Mouse (Mus musculus): ENCODE results near the gene Olfr943. TPM values are rescaled to one million over a fixed set of nuclear protein-coding genes. Genes with fewer than 3 reads are reported as not detected.

Olfr943 gene
- not detected in 2 replicates for polyA plus RNA-seq (2014; fragmentation: Nextera tagmentation; extraction: Ambion mirVana)

- WGBS = 88% methylated on average over 5 of the region's 5 CpGs
- no peak for ATAC-seq (ENCODE audit: low FRiP score)
- Histone ChIP-seq H3K27ac (ENCODE audit: low read depth, low read length) (no peak within 1 kb of the TSS), H3K36me3 (ENCODE audit: control insufficient read depth, insufficient read depth, low read length) (no peaks in the 10 kb centered on the region), H3K27me3 (ENCODE audit: control insufficient read depth, insufficient read depth, low read length) (no peaks in the 10 kb centered on the region), H3K9ac (ENCODE audit: low read length) (no peak within 1 kb of the TSS), H3K9me3 (ENCODE audit: control insufficient read depth, low read length) (no peaks in the 10 kb centered on the region), H3K4me1 (ENCODE audit: control insufficient read depth, insufficient read depth, low read length) (no peaks in the 10 kb centered on the region), H3K4me2 (no peak within 1 kb of the TSS), H3K4me3 (ENCODE audit: low read depth, low read length) (no peak within 1 kb of the TSS)
- no peak for DNase-seq (ENCODE audit: low spot score, missing footprints)
These were observed at the start of gene Olfr943 for GRCm38 (mm10) chr9:39166004-39166403. TSS of gene Olfr943 (plus strand) at chr9:39166304.

GRCm38 (mm10) chr9:39127326-39127725, 38.8 kb upstream of the Olfr943 start:
- H3K27ac ChIP-seq (ENCODE audit: low read depth, low read length) = no peak overlapping the region
- 97% methylated on average over 1 of the region's 1 CpGs for WGBS
- H3K9ac ChIP-seq (ENCODE audit: low read length) = no peak overlapping the region
- DNase-seq (ENCODE audit: low spot score, missing footprints) (no peak), ATAC-seq (ENCODE audit: low FRiP score) (no peak)
- no peak overlapping the region for H3K4me2 ChIP-seq
- no peak overlapping the region for H3K4me3 ChIP-seq (ENCODE audit: low read depth, low read length)
- H3K27me3 ChIP-seq (ENCODE audit: control insufficient read depth, insufficient read depth, low read length) = no peaks in the 10 kb centered on the region
- H3K9me3 ChIP-seq (ENCODE audit: control insufficient read depth, low read length) = no peaks in the 10 kb centered on the region
- no peaks in the 10 kb centered on the region for H3K36me3 ChIP-seq (ENCODE audit: control insufficient read depth, insufficient read depth, low read length)
- no peaks in the 10 kb centered on the region for H3K4me1 ChIP-seq (ENCODE audit: control insufficient read depth, insufficient read depth, low read length)

GRCm38 (mm10) chr9:39127831-39128230, 38.3 kb upstream of the Olfr943 start, which contains the start of gene Olfr27:
TSS of gene Olfr27 (plus strand) at chr9:39128131.
- Histone ChIP-seq H3K27me3 (ENCODE audit: control insufficient read depth, insufficient read depth, low read length) (no peaks in the 10 kb centered on the region), H3K4me3 (ENCODE audit: low read depth, low read length) (no peak within 1 kb of the TSS), H3K9me3 (ENCODE audit: control insufficient read depth, low read length) (no peaks in the 10 kb centered on the region), H3K9ac (ENCODE audit: low read length) (no peak within 1 kb of the TSS), H3K4me2 (no peak within 1 kb of the TSS), H3K27ac (ENCODE audit: low read depth, low read length) (no peak within 1 kb of the TSS), H3K36me3 (ENCODE audit: control insufficient read depth, insufficient read depth, low read length) (no peaks in the 10 kb centered on the region), H3K4me1 (ENCODE audit: control insufficient read depth, insufficient read depth, low read length) (no peaks in the 10 kb centered on the region)
- no peak for DNase-seq (ENCODE audit: low spot score, missing footprints)
- ATAC-seq (ENCODE audit: low FRiP score) = no peak

- no peak overlapping the region for H3K4me2 ChIP-seq
- ATAC-seq (ENCODE audit: low FRiP score) (no peak), DNase-seq (ENCODE audit: low spot score, missing footprints) (no peak)
- 61% methylated on average over 1 of the region's 1 CpGs for WGBS
- no peaks in the 10 kb centered on the region for H3K4me1 ChIP-seq (ENCODE audit: control insufficient read depth, insufficient read depth, low read length)
- H3K9me3 ChIP-seq (ENCODE audit: control insufficient read depth, low read length) = no peaks in the 10 kb centered on the region
- H3K27me3 ChIP-seq (ENCODE audit: control insufficient read depth, insufficient read depth, low read length) = no peaks in the 10 kb centered on the region
- no peak overlapping the region for H3K27ac ChIP-seq (ENCODE audit: low read depth, low read length)
- H3K9ac ChIP-seq (ENCODE audit: low read length) = no peak overlapping the region
- H3K4me3 ChIP-seq (ENCODE audit: low read depth, low read length) = no peak overlapping the region
- no peaks in the 10 kb centered on the region for H3K36me3 ChIP-seq (ENCODE audit: control insufficient read depth, insufficient read depth, low read length)
These were observed 13.7 kb upstream of the Olfr943 start for GRCm38 (mm10) chr9:39152401-39152800.

- H3K36me3 ChIP-seq (ENCODE audit: control insufficient read depth, insufficient read depth, low read length) = no peaks in the 10 kb centered on the region
- no peaks in the 10 kb centered on the region for H3K4me1 ChIP-seq (ENCODE audit: control insufficient read depth, insufficient read depth, low read length)
- no peak within 1 kb of the TSS for H3K27ac ChIP-seq (ENCODE audit: low read depth, low read length)
- no peak for DNase-seq (ENCODE audit: low spot score, missing footprints)
- ATAC-seq (ENCODE audit: low FRiP score) = no peak
- no peak within 1 kb of the TSS for H3K4me3 ChIP-seq (ENCODE audit: low read depth, low read length)
- no peaks in the 10 kb centered on the region for H3K27me3 ChIP-seq (ENCODE audit: control insufficient read depth, insufficient read depth, low read length)
- no peak within 1 kb of the TSS for H3K9ac ChIP-seq (ENCODE audit: low read length)
- H3K9me3 ChIP-seq (ENCODE audit: control insufficient read depth, low read length) = no peaks in the 10 kb centered on the region
- no peak within 1 kb of the TSS for H3K4me2 ChIP-seq
These were observed 35.5 kb downstream of the Olfr943 start, which contains the start of gene Olfr944 for GRCm38 (mm10) chr9:39201620-39202019. TSS of gene Olfr944 (plus strand) at chr9:39201920.

Other genes starting within 250 kb of the Olfr943 start
- gene Olfr930, start 236.5 kb upstream of the Olfr943 start, polyA plus RNA-seq (2014; fragmentation: Nextera tagmentation; extraction: Ambion mirVana) = not detected in 2 replicates
- gene Olfr933, start 194.0 kb upstream of the Olfr943 start, polyA plus RNA-seq (2014; fragmentation: Nextera tagmentation; extraction: Ambion mirVana) = not detected in 2 replicates
- gene Olfr934, start 178.0 kb upstream of the Olfr943 start, polyA plus RNA-seq (2014; fragmentation: Nextera tagmentation; extraction: Ambion mirVana) = not detected in 2 replicates
- gene Olfr935, start 166.6 kb upstream of the Olfr943 start, polyA plus RNA-seq (2014; fragmentation: Nextera tagmentation; extraction: Ambion mirVana) = not detected in 2 replicates
- gene Olfr146, start 142.9 kb upstream of the Olfr943 start, polyA plus RNA-seq (2014; fragmentation: Nextera tagmentation; extraction: Ambion mirVana) = not detected in 2 replicates
- not detected in 2 replicates for gene Olfr937, start 101.4 kb upstream of the Olfr943 start, polyA plus RNA-seq (2014; fragmentation: Nextera tagmentation; extraction: Ambion mirVana)
- gene Olfr938, start 87.4 kb upstream of the Olfr943 start, polyA plus RNA-seq (2014; fragmentation: Nextera tagmentation; extraction: Ambion mirVana) = not detected in 2 replicates
- gene Olfr27, start 38.2 kb upstream of the Olfr943 start, polyA plus RNA-seq (2014; fragmentation: Nextera tagmentation; extraction: Ambion mirVana) = not detected in 2 replicates
- gene Olfr944, start 35.6 kb downstream of the Olfr943 start, polyA plus RNA-seq (2014; fragmentation: Nextera tagmentation; extraction: Ambion mirVana) = not detected in 2 replicates
- gene Olfr1537, start 83.7 kb downstream of the Olfr943 start, polyA plus RNA-seq (2014; fragmentation: Nextera tagmentation; extraction: Ambion mirVana) = not detected in 2 replicates
- not detected in 2 replicates for gene Olfr945, start 110.5 kb downstream of the Olfr943 start, polyA plus RNA-seq (2014; fragmentation: Nextera tagmentation; extraction: Ambion mirVana)
- not detected in 2 replicates for gene Olfr948, start 159.7 kb downstream of the Olfr943 start, polyA plus RNA-seq (2014; fragmentation: Nextera tagmentation; extraction: Ambion mirVana)
- not detected in 2 replicates for gene Olfr951, start 221.1 kb downstream of the Olfr943 start, polyA plus RNA-seq (2014; fragmentation: Nextera tagmentation; extraction: Ambion mirVana)